Mouse (Mus musculus): ENCODE results near the gene Slc47a1. TPM values are rescaled to one million over a fixed set of nuclear protein-coding genes. Genes with fewer than 3 reads are reported as not detected.
"Not testable (repeated sequence)": the region's sequence is repeated elsewhere in the genome, so short reads cannot be mapped to it uniquely, and the experiment has no call there.

Slc47a1 gene
- total RNA-seq, 1 experiment from 2014 or later: 2.1 TPM

GRCm38 (mm10) chr11:61319233-61319922, 58.8 kb downstream of the Slc47a1 start:
- no peak for DNase-seq

GRCm38 (mm10) chr11:61316864-61317263, 61.3 kb downstream of the Slc47a1 start:
- peak; percentile 35 for DNase-seq

GRCm38 (mm10) chr11:61310321-61310720, 67.8 kb downstream of the Slc47a1 start:
- no peak for DNase-seq

GRCm38 (mm10) chr11:61309831-61310230, 68.3 kb downstream of the Slc47a1 start:
- DNase-seq: no peak

- no peak for DNase-seq
Observed at GRCm38 (mm10) chr11:61307795-61308194, 70.3 kb downstream of the Slc47a1 start.

GRCm38 (mm10) chr11:61305377-61305776, 72.8 kb downstream of the Slc47a1 start:
- DNase-seq: no peak

- DNase-seq: not testable (repeated sequence)
Observed at GRCm38 (mm10) chr11:61304535-61304934, 73.6 kb downstream of the Slc47a1 start.

- DNase-seq: peak; percentile 30
Observed at GRCm38 (mm10) chr11:61300716-61301392, 77.3 kb downstream of the Slc47a1 start.

GRCm38 (mm10) chr11:61300205-61300604, 77.9 kb downstream of the Slc47a1 start:
- DNase-seq: no peak

GRCm38 (mm10) chr11:61297901-61298300, 80.2 kb downstream of the Slc47a1 start:
- DNase-seq: no peak

GRCm38 (mm10) chr11:61297326-61297725, 80.8 kb downstream of the Slc47a1 start:
- no peak for DNase-seq

- no peak for DNase-seq
Observed at GRCm38 (mm10) chr11:61296556-61296955, 81.6 kb downstream of the Slc47a1 start.

- no peak for DNase-seq
Observed at GRCm38 (mm10) chr11:61295556-61295955, 82.6 kb downstream of the Slc47a1 start.

- DNase-seq: no peak
Observed at GRCm38 (mm10) chr11:61294431-61294830, 83.7 kb downstream of the Slc47a1 start.

Other genes with a start within 250 kb of the Slc47a1 start
- gene Usp22, start 203.3 kb downstream of the Slc47a1 start, total RNA-seq (2021): 68.9 and 103 TPM in 2 replicates
- 0.88 and 1.1 TPM in 2 replicates for gene Aldh3a1, start 170.8 kb downstream of the Slc47a1 start, total RNA-seq (2021)
- gene Aldh3a2, start 110.9 kb downstream of the Slc47a1 start, total RNA-seq (2021): 54.9 and 69.0 TPM in 2 replicates
- gene Slc47a2, start 35.5 kb downstream of the Slc47a1 start, total RNA-seq (2021): not detected in 2 replicates
- 1.2 and 2.4 TPM in 2 replicates for gene Rnf112, start 75.8 kb upstream of the Slc47a1 start, total RNA-seq (2021)
- 3.5 and 4.2 TPM in 2 replicates for gene Mfap4, start 107.1 kb upstream of the Slc47a1 start, total RNA-seq (2021)
- 21.6 and 23.9 TPM in 2 replicates for gene Mapk7, start 116.1 kb upstream of the Slc47a1 start, total RNA-seq (2021)
- 13.8 and 19.9 TPM in 2 replicates for gene B9d1, start 126.8 kb upstream of the Slc47a1 start, total RNA-seq (2021)
- 26.0 and 30.5 TPM in 2 replicates for gene Epn2, start 201.3 kb upstream of the Slc47a1 start, total RNA-seq (2021)

Measured in adrenal gland, postnatal 25 days (tissue).